Mouse (Mus musculus): ENCODE data around the gene Ruvbl1. TPM values are rescaled to one million over a fixed set of nuclear protein-coding genes. Genes with fewer than 3 reads are reported as not detected.

The Ruvbl1 gene
- polyA plus RNA-seq, 1 experiment, result 64.3 TPM

GRCm38 (mm10) chr6:88499481-88500404, 34.5 kb downstream of the Ruvbl1 start:
- TF ChIP-seq POLR2A (IDR thresholded peaks at IDR 0.05; ENCODE audit: borderline replicate concordance, extremely low read depth, insufficient read depth, insufficient read length, poor library complexity, severe bottlenecking) (no peak), CTCF (IDR thresholded peaks at IDR 0.05; ENCODE audit: borderline replicate concordance, extremely low read depth, insufficient read depth, insufficient read length) (peak; percentile 88)
- peak; percentile 84 for DNase-seq (ENCODE audit: low read depth)

- no peak for TF ChIP-seq POLR2A (IDR thresholded peaks at IDR 0.05; ENCODE audit: borderline replicate concordance, extremely low read depth, insufficient read depth, insufficient read length, poor library complexity, severe bottlenecking)
- no peak for TF ChIP-seq CTCF (IDR thresholded peaks at IDR 0.05; ENCODE audit: borderline replicate concordance, extremely low read depth, insufficient read depth, insufficient read length)
- no peak for DNase-seq (ENCODE audit: low read depth)
Observed at GRCm38 (mm10) chr6:88500405-88500767, 35.2 kb downstream of the Ruvbl1 start.

GRCm38 (mm10) chr6:88502030-88502970, 37.1 kb downstream of the Ruvbl1 start:
- no peak for DNase-seq (ENCODE audit: low read depth)
- TF ChIP-seq POLR2A (IDR thresholded peaks at IDR 0.05; ENCODE audit: borderline replicate concordance, extremely low read depth, insufficient read depth, insufficient read length, poor library complexity, severe bottlenecking) (no peak), CTCF (IDR thresholded peaks at IDR 0.05; ENCODE audit: borderline replicate concordance, extremely low read depth, insufficient read depth, insufficient read length) (no peak)

- TF ChIP-seq POLR2A (IDR thresholded peaks at IDR 0.05; ENCODE audit: borderline replicate concordance, extremely low read depth, insufficient read depth, insufficient read length, poor library complexity, severe bottlenecking) (no peak), CTCF (IDR thresholded peaks at IDR 0.05; ENCODE audit: borderline replicate concordance, extremely low read depth, insufficient read depth, insufficient read length) (no peak)
- no peak for DNase-seq (ENCODE audit: low read depth)
Observed at GRCm38 (mm10) chr6:88503044-88503443, 37.8 kb downstream of the Ruvbl1 start.

- TF ChIP-seq POLR2A (IDR thresholded peaks at IDR 0.05; ENCODE audit: borderline replicate concordance, extremely low read depth, insufficient read depth, insufficient read length, poor library complexity, severe bottlenecking) (no peak), CTCF (IDR thresholded peaks at IDR 0.05; ENCODE audit: borderline replicate concordance, extremely low read depth, insufficient read depth, insufficient read length) (no peak)
Observed at GRCm38 (mm10) chr6:88513984-88514383, 48.8 kb downstream of the Ruvbl1 start.

GRCm38 (mm10) chr6:88514546-88514945, 49.3 kb downstream of the Ruvbl1 start:
- DNase-seq (ENCODE audit: low read depth), result no peak
- TF ChIP-seq POLR2A (IDR thresholded peaks at IDR 0.05; ENCODE audit: borderline replicate concordance, extremely low read depth, insufficient read depth, insufficient read length, poor library complexity, severe bottlenecking), result no peak
- no peak for TF ChIP-seq CTCF (IDR thresholded peaks at IDR 0.05; ENCODE audit: borderline replicate concordance, extremely low read depth, insufficient read depth, insufficient read length)

More at GRCm38 (mm10) chr6:88513984-88514383, 48.8 kb downstream of the Ruvbl1 start:
- DNase-seq (ENCODE audit: low read depth), result no peak

GRCm38 (mm10) chr6:88515971-88516370, 50.8 kb downstream of the Ruvbl1 start:
- TF ChIP-seq CTCF (IDR thresholded peaks at IDR 0.05; ENCODE audit: borderline replicate concordance, extremely low read depth, insufficient read depth, insufficient read length), result no peak
- TF ChIP-seq POLR2A (IDR thresholded peaks at IDR 0.05; ENCODE audit: borderline replicate concordance, extremely low read depth, insufficient read depth, insufficient read length, poor library complexity, severe bottlenecking), result no peak
- DNase-seq (ENCODE audit: low read depth), result no peak

- TF ChIP-seq CTCF (IDR thresholded peaks at IDR 0.05; ENCODE audit: borderline replicate concordance, extremely low read depth, insufficient read depth, insufficient read length) (no peak), POLR2A (IDR thresholded peaks at IDR 0.05; ENCODE audit: borderline replicate concordance, extremely low read depth, insufficient read depth, insufficient read length, poor library complexity, severe bottlenecking) (no peak)
- no peak for DNase-seq (ENCODE audit: low read depth)
Observed at GRCm38 (mm10) chr6:88516667-88517066, 51.5 kb downstream of the Ruvbl1 start.

GRCm38 (mm10) chr6:88517701-88518403, 52.6 kb downstream of the Ruvbl1 start:
- no peak for DNase-seq (ENCODE audit: low read depth)
- no peak for TF ChIP-seq POLR2A (IDR thresholded peaks at IDR 0.05; ENCODE audit: borderline replicate concordance, extremely low read depth, insufficient read depth, insufficient read length, poor library complexity, severe bottlenecking)
- TF ChIP-seq CTCF (IDR thresholded peaks at IDR 0.05; ENCODE audit: borderline replicate concordance, extremely low read depth, insufficient read depth, insufficient read length), result no peak

GRCm38 (mm10) chr6:88518404-88519263, 53.4 kb downstream of the Ruvbl1 start, which contains the start of gene Sec61a1:
Gene Sec61a1, minus strand, starts transcription at chr6:88518905.
- TF ChIP-seq CTCF (IDR thresholded peaks at IDR 0.05; ENCODE audit: borderline replicate concordance, extremely low read depth, insufficient read depth, insufficient read length), result no peak
- TF ChIP-seq POLR2A (IDR thresholded peaks at IDR 0.05; ENCODE audit: borderline replicate concordance, extremely low read depth, insufficient read depth, insufficient read length, poor library complexity, severe bottlenecking), result peak; percentile 76; the same call in 1 of the 2 replicates
- DNase-seq (ENCODE audit: low read depth), result peak; percentile 99
